Mouse (Mus musculus): ENCODE results near the gene Spry2. TPM values are rescaled to one million over a fixed set of nuclear protein-coding genes. Genes with fewer than 3 reads are reported as not detected.

Spry2 gene
- total RNA-seq, 2 experiments from 2014 or later: 50.9 to 51.9 TPM

Other genes with a start within 250 kb of the Spry2 start
- gene Trim52, start 209.4 kb upstream of the Spry2 start, total RNA-seq (2021): not detected